ENCODE assay signal across 8 mouse cellular contexts in genomic region chr17:23804426-23805085, GRCm38 (mm10). TPM values are rescaled to one million over a fixed set of nuclear protein-coding genes. Genes with fewer than 3 reads are reported as not detected.
DNase-seq lines count a peak whose midpoint lies in the region; ATAC-seq and TF ChIP-seq lines count a peak whose summit lies in the region.

No protein-coding gene starts in this region.

- no peak for TF ChIP-seq CTCF in E14TG2a.4 (conservative IDR thresholded peaks at IDR 0.05; ENCODE audit: low read length)

- no peak for ATAC-seq in heart, embryonic 15.5 days (replicated peaks; ENCODE audit: insufficient number of reproducible peaks, insufficient read depth, low FRiP score, low read depth)
- no peak for ATAC-seq in midbrain, embryonic 11.5 days (ENCODE audit: low FRiP score)

- H3K4me1 ChIP-seq in heart, embryonic 15.5 days (replicated peaks): peaks cover 31% of the 10 kb centered on the region
- peaks cover 46% of the 10 kb centered on the region for H3K4me1 ChIP-seq in E14TG2a.4 (replicated peaks; ENCODE audit: low read depth, low read length)
- peaks cover 37% of the 10 kb centered on the region for H3K4me1 ChIP-seq in hindbrain, embryonic 10.5 days (replicated peaks)
- peaks cover 14% of the 10 kb centered on the region for H3K4me1 ChIP-seq in midbrain, embryonic 11.5 days (ENCODE audit: control insufficient read depth, insufficient read depth, low read length)

- H3K4me3 ChIP-seq in heart, embryonic 15.5 days: peak overlapping the region; percentile 72
- peak overlapping the region; percentile 98 for H3K4me3 ChIP-seq in E14TG2a.4 (replicated peaks; ENCODE audit: low read length)
- peak overlapping the region; percentile 99 for H3K4me3 ChIP-seq in hindbrain, embryonic 10.5 days
- peak overlapping the region; percentile 99 for H3K4me3 ChIP-seq in midbrain, embryonic 11.5 days (ENCODE audit: low read depth, low read length)

- no peak for DNase-seq in heart, postnatal 25 days (ENCODE audit: low spot score)
- DNase-seq in hindbrain, embryonic 10.5 days (ENCODE audit: low spot score): no peak
- peak; percentile 82 for DNase-seq in midbrain, embryonic 11.5 days (ENCODE audit: low spot score, missing footprints)
- DNase-seq in natural killer cell, adult 2 months (ENCODE audit: low spot score in 2 of 2): no peak
- DNase-seq in right cerebral cortex, adult 18-20 months: no peak
- DNase-seq in gastrocnemius, adult 18-20 months (ENCODE audit: low spot score): no peak

- no peaks in the 10 kb centered on the region for H3K9me3 ChIP-seq in heart, embryonic 15.5 days (replicated peaks)
- peaks cover 11% of the 10 kb centered on the region; the same call in 1 of the 2 replicates for H3K9me3 ChIP-seq in E14TG2a.4 (ENCODE audit: low read length)
- H3K9me3 ChIP-seq in hindbrain, embryonic 10.5 days: no peaks in the 10 kb centered on the region
- H3K9me3 ChIP-seq in midbrain, embryonic 11.5 days (ENCODE audit: control insufficient read depth, low read length): no peaks in the 10 kb centered on the region

- peaks cover 19% of the 10 kb centered on the region for H3K36me3 ChIP-seq in heart, embryonic 15.5 days
- peaks cover 42% of the 10 kb centered on the region for H3K36me3 ChIP-seq in E14TG2a.4 (ENCODE audit: insufficient read depth, low read length)
- peaks cover 31% of the 10 kb centered on the region for H3K36me3 ChIP-seq in hindbrain, embryonic 10.5 days
- H3K36me3 ChIP-seq in midbrain, embryonic 11.5 days (ENCODE audit: control insufficient read depth, insufficient read depth, low read length): peaks cover 15% of the 10 kb centered on the region

- H3K4me2 ChIP-seq in heart, embryonic 15.5 days: peak overlapping the region; percentile 75
- peak overlapping the region; percentile 95 for H3K4me2 ChIP-seq in midbrain, embryonic 11.5 days

- H3K9ac ChIP-seq in heart, embryonic 15.5 days: peak overlapping the region; percentile 90
- peak overlapping the region; percentile 98 for H3K9ac ChIP-seq in midbrain, embryonic 11.5 days (ENCODE audit: low read length)

- H3K27me3 ChIP-seq in heart, embryonic 15.5 days: no peaks in the 10 kb centered on the region
- no peaks in the 10 kb centered on the region for H3K27me3 ChIP-seq in E14TG2a.4 (ENCODE audit: insufficient read depth, low read length)
- no peaks in the 10 kb centered on the region for H3K27me3 ChIP-seq in hindbrain, embryonic 10.5 days (ENCODE audit: insufficient read depth, poor library complexity, severe bottlenecking)
- H3K27me3 ChIP-seq in midbrain, embryonic 11.5 days (ENCODE audit: control insufficient read depth, insufficient read depth, low read length): no peaks in the 10 kb centered on the region

- 2% methylated on average over 8 of the region's 8 CpGs for WGBS in heart, embryonic 15.5 days
- 13% methylated on average over 8 of the region's 8 CpGs for WGBS in hindbrain, embryonic 10.5 days
- WGBS in midbrain, embryonic 11.5 days: 7% methylated on average over 8 of the region's 8 CpGs

- H3K27ac ChIP-seq in heart, embryonic 15.5 days: peak overlapping the region; percentile 94
- H3K27ac ChIP-seq in hindbrain, embryonic 10.5 days: peak overlapping the region; percentile 98
- H3K27ac ChIP-seq in midbrain, embryonic 11.5 days (ENCODE audit: low read depth, low read length): no peak overlapping the region

- intact Hi-C loops in heart, postnatal 25 days (cut with DNase I): loop anchor here (1.0 kb wide), 1 partner anchor 24 kb away; no protein-coding TSS in a partner anchor

RNA-seq across cellular contexts. Expression of gene Srrm2, which starts 14.2 kb away (rescaled TPM):
- polyA plus RNA-seq in heart, embryonic 15.5 days (2015; fragmentation: Nextera tagmentation; extraction: Ambion mirVana): 315 and 320 TPM in 2 replicates
- total RNA-seq in heart, postnatal 25 days (2021): 100 to 1,000 TPM; 157 to 162 TPM
- 517 and 570 TPM in 2 replicates for polyA plus RNA-seq in hindbrain, embryonic 10.5 days (2016; fragmentation: Nextera tagmentation; extraction: Ambion mirVana)
- 408 and 439 TPM in 2 replicates for polyA plus RNA-seq in midbrain, embryonic 11.5 days (2014; fragmentation: Nextera tagmentation; extraction: Ambion mirVana)
- 100 to 1,000 TPM; 145 to 160 TPM for total RNA-seq in gastrocnemius, adult 18-20 months (2021)

RNA-seq across cellular contexts. Expression of gene Flywch2, which starts 18.7 kb away (rescaled TPM):
- 4.8 and 9.1 TPM in 2 replicates for polyA plus RNA-seq in heart, embryonic 15.5 days (2015; fragmentation: Nextera tagmentation; extraction: Ambion mirVana)
- 1 to 10 TPM in 1 of 2 experiments, under 1 TPM in 1; 0.88 to 1.6 TPM for total RNA-seq in heart, postnatal 25 days (2021)
- polyA plus RNA-seq in hindbrain, embryonic 10.5 days (2016; fragmentation: Nextera tagmentation; extraction: Ambion mirVana): 22.9 and 34.9 TPM in 2 replicates
- 20.4 and 20.9 TPM in 2 replicates for polyA plus RNA-seq in midbrain, embryonic 11.5 days (2014; fragmentation: Nextera tagmentation; extraction: Ambion mirVana)
- total RNA-seq in gastrocnemius, adult 18-20 months (2021): not detected

RNA-seq across cellular contexts. Expression of gene Elob, which starts 24.4 kb away (rescaled TPM):
- 782 and 921 TPM in 2 replicates for polyA plus RNA-seq in heart, embryonic 15.5 days (2015; fragmentation: Nextera tagmentation; extraction: Ambion mirVana)
- total RNA-seq in heart, postnatal 25 days (2021): 100 to 1,000 TPM; 353 to 372 TPM
- polyA plus RNA-seq in hindbrain, embryonic 10.5 days (2016; fragmentation: Nextera tagmentation; extraction: Ambion mirVana): 1,118 and 1,222 TPM in 2 replicates
- 1,062 and 1,170 TPM in 2 replicates for polyA plus RNA-seq in midbrain, embryonic 11.5 days (2014; fragmentation: Nextera tagmentation; extraction: Ambion mirVana)
- 100 to 1,000 TPM; 394 to 418 TPM for total RNA-seq in gastrocnemius, adult 18-20 months (2021)

RNA-seq across cellular contexts. Expression of gene Prss33, which starts 31.3 kb away (rescaled TPM):
- 0.13 TPM in 1 of 2 replicates, not detected in the other for polyA plus RNA-seq in heart, embryonic 15.5 days (2015; fragmentation: Nextera tagmentation; extraction: Ambion mirVana)
- total RNA-seq in heart, postnatal 25 days (2021): not detected
- 0.24 TPM in 1 of 2 replicates, not detected in the other for polyA plus RNA-seq in hindbrain, embryonic 10.5 days (2016; fragmentation: Nextera tagmentation; extraction: Ambion mirVana)
- polyA plus RNA-seq in midbrain, embryonic 11.5 days (2014; fragmentation: Nextera tagmentation; extraction: Ambion mirVana): 0.27 TPM in 1 of 2 replicates, not detected in the other
- not detected for total RNA-seq in gastrocnemius, adult 18-20 months (2021)

RNA-seq across cellular contexts. Expression of gene Flywch1, which starts 33.2 kb away (rescaled TPM):
- 36.5 and 47.5 TPM in 2 replicates for polyA plus RNA-seq in heart, embryonic 15.5 days (2015; fragmentation: Nextera tagmentation; extraction: Ambion mirVana)
- total RNA-seq in heart, postnatal 25 days (2021): 10 to 100 TPM; 29.7 to 33.2 TPM
- polyA plus RNA-seq in hindbrain, embryonic 10.5 days (2016; fragmentation: Nextera tagmentation; extraction: Ambion mirVana): 181 and 211 TPM in 2 replicates
- 125 and 142 TPM in 2 replicates for polyA plus RNA-seq in midbrain, embryonic 11.5 days (2014; fragmentation: Nextera tagmentation; extraction: Ambion mirVana)
- 10 to 100 TPM; 50.0 to 59.2 TPM for total RNA-seq in gastrocnemius, adult 18-20 months (2021)
